Mouse (Mus musculus) lung, adult 2 months (tissue): Measurements from ENCODE around the gene Bicc1. TPM values are rescaled to one million over a fixed set of nuclear protein-coding genes. Genes with fewer than 3 reads are reported as not detected.

ENCODE experiments used
- DNase-seq: peaks from one replicate; pipeline ENCODE4 v3.0.0; 2022
- H3K4me1 ChIP-seq: fragments of 200-500 bp; 2 replicates; pipeline ENCODE4 v1.6.1; 2011; ENCODE audit warnings: low read length; ENCODE audit not compliant: control insufficient read depth, insufficient read depth
- H3K4me3 ChIP-seq: fragments of 200-500 bp; replicated peaks from 2 replicates; pipeline ENCODE3; 2011; ENCODE audit warnings: low read depth, mild to moderate bottlenecking, control low read depth, low read length; ENCODE audit errors: extremely low read depth
- CTCF ChIP-seq: fragments of 200-500 bp; IDR thresholded peaks from 2 replicates; pipeline ENCODE4 v1.5.1; 2011; ENCODE audit warnings: mild to moderate bottlenecking, low read length, control low read depth; ENCODE audit not compliant: insufficient read depth
- POLR2A ChIP-seq: fragments of 200-500 bp; IDR thresholded peaks from 2 replicates; pipeline ENCODE4 v1.6.1; 2011; ENCODE audit warnings: low read depth, mild to moderate bottlenecking, control low read depth, low read length, borderline replicate concordance; ENCODE audit errors: extremely low read depth
- WGBS: fragments of 180-500 bp; shearing (Covaris S2); methylation state at CpG from one replicate; pipeline ENCODE4 v1.1.7; 2018; 5-methylcytosine and 5-hydroxymethylcytosine counted together
- polyA plus RNA-seq: library from polyadenylated mRNA; depleted of rRNA; stranded (reverse); fragments of >200 nt; gene quantifications from 2 replicates; pipeline ENCODE4 v1.2.3, GENCODE M21; 2012

Gene Bicc1
- polyA plus RNA-seq, 1 experiment = 23.5 TPM

DNA sequence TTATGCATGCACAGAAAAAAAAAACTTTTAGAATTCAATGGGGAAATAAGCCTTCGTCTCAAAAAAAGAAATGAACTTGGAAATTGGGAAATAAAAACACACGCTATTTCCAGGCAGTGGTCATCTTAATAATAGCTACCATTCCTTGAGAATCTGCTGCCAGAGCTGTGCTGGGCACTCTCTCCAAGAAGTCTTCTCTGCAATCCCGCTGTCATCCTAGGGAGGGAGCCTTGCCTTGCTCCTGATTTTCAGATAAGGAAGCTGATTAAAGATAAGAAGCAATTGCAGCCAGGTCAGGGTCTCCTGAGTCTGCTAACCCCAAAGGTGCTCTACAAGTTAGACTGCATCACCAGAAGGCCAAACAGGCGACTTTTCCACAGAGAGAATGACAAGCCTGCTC, 161.4 kb downstream of the Bicc1 start:
- peak; percentile 24 for DNase-seq
- TF ChIP-seq POLR2A = no peak
- peak; percentile 38; the same call in 1 of the 2 replicates for TF ChIP-seq CTCF
- no peaks in the 10 kb centered on the region for H3K4me1 ChIP-seq
- no peak overlapping the region for H3K4me3 ChIP-seq
- WGBS = 42% methylated on average over 4 of the region's 4 CpGs

DNA sequence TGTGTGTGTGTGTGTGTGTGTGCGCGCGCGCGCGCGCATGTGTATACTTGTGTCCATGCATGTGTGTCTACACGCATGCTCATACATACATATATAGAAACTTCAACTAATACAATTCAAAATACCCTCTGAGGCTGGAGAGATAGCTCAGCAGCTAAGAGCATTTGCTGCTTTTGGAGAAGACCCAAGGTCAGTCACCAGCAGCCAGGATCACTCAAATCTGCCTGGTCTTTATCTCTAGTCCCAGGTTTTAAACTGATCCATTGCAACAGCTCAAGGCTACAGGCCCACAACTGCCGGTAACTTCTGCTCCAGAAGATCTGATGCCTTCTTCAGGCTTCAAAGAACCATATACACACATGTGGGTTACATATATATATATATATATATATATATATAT, 163.4 kb downstream of the Bicc1 start:
- 98% methylated on average over 9 of the region's 9 CpGs for WGBS
- no peak overlapping the region for H3K4me3 ChIP-seq
- no peak for TF ChIP-seq POLR2A
- no peak for TF ChIP-seq CTCF
- DNase-seq = no peak
- no peaks in the 10 kb centered on the region for H3K4me1 ChIP-seq

DNA sequence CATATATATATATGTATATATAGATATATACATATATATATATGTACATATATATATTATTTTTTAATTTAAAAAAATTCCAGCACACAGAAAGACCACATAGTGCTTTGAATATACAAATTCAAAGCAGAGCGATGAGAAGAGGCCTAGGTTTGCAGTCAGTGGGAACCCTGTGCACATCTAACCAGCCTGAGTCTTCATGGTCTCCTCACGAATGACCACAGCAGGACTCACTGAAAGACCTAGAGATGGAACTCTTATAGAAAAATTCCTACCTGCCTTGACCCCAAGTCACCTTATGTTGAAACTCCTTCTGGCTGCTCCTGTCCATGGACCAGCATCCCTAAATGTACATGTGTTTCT, 165.4 kb downstream of the Bicc1 start:
- H3K4me1 ChIP-seq = no peaks in the 10 kb centered on the region
- no peak for DNase-seq
- H3K4me3 ChIP-seq = no peak overlapping the region
- 100% methylated on average over 2 of the region's 2 CpGs for WGBS
- no peak for TF ChIP-seq CTCF
- TF ChIP-seq POLR2A = no peak

DNA sequence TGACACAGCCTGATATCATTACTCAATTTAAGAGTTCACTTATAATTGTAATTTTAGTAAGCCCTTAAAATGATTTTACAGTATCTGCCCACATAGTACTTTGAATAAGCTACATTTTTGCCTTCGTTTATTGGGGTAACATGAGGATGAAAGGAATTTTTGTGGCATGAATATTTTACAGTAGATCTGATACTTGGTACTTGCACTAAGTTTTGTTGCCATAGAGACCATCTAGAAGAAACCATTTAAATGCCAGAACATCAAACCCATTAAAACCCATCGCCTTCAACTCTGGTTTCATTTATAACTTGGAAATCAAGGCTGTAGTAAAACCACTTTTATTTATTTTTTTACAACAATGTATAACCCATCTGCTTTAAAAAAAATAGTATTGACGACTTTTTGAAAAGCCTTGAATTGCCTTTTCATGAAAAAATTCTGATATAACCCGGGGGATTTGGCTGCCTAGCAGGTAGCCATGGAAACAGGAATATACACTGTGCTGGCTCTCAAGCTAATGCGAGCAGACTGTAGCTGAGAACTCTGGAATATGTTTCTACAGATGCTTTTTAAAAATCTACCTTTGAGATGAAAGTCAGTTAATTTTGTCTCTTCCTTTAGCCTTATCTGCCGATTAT, 165.9 kb downstream of the Bicc1 start:
- TF ChIP-seq POLR2A = no peak
- TF ChIP-seq CTCF = no peak
- Histone ChIP-seq H3K4me3 (no peak overlapping the region), H3K4me1 (no peaks in the 10 kb centered on the region)
- 72% methylated on average over 6 of the region's 6 CpGs for WGBS
- no peak for DNase-seq

DNA sequence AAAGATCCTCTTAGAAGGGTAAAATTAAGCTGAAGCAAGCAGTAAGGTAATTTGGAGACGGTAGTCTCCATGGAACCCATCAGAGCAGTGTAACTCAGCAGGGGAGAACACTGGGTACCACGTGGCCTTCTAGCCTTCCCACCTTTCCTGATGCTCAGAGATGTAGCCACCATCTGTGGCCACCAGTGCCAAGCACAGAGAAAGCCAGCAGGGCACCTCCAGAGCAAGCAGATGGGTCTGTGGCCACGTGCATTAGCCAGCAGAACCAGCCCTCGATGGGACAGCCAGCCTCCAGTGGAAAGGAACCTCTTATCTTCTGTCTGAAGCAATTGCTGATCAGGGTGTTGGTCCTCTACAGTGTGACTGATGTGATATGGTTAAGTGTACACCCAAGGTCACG, 172.1 kb downstream of the Bicc1 start:
- TF ChIP-seq POLR2A = no peak
- TF ChIP-seq CTCF = no peak
- WGBS = 72% methylated on average over 5 of the region's 5 CpGs
- Histone ChIP-seq H3K4me1 (no peaks in the 10 kb centered on the region), H3K4me3 (no peak overlapping the region)
- DNase-seq = no peak

DNA sequence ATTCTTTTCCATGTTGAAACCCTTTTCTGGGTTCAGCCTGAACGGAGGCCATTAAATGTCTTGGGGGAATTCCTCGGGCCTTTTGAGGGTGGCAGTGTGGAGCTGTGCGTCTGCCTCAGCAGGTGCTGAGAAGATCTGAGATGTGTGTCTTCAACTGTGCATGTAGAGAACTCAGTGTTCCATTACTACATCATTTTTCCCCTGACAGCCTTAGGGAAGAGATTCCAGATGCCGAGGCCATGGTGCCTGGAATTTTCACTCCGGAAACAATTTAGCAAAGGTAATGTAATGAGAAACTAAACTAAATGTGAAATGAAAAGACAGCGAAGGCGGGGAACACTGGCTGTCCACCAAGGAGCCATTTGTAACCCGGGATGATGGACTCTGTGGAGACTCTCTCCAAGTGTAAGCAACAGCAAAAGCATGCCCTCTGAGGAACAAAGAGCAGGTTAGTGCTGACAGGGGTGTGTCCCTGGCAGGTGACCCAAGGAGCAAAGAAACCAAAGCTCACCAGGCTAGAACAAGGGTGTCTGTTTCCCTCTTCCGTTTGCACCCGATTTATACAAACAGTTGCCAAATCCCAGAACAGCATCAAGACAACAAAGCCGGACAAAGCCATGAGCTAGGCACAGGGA, 176.3 kb downstream of the Bicc1 start:
- TF ChIP-seq POLR2A (no peak), CTCF (no peak)
- DNase-seq = no peak
- 72% methylated on average over 11 of the region's 11 CpGs for WGBS
- Histone ChIP-seq H3K4me1 (no peaks in the 10 kb centered on the region), H3K4me3 (no peak overlapping the region)

DNA sequence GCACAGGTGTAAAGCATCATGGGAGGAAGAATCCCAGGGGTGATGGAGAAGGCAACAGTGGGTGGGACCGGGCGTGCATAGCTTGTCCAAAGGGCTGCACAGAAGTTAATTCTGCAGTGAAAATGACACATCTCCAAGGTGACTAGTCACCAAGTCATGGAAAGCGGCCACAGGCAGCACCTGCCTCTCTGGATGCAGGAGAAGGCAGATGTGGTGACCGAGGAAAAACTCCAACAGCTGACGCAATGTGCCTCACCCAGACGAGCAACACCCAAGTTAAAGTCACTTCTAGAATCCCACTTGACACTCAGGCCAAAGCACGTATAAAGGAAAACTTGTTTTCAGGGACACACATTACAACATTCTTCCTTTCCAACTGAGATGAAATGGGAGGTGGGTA, 177.3 kb downstream of the Bicc1 start:
- no peak overlapping the region for H3K4me3 ChIP-seq
- 83% methylated on average over 7 of the region's 7 CpGs for WGBS
- no peak for DNase-seq
- TF ChIP-seq CTCF (no peak), POLR2A (no peak)
- H3K4me1 ChIP-seq = no peaks in the 10 kb centered on the region

DNA sequence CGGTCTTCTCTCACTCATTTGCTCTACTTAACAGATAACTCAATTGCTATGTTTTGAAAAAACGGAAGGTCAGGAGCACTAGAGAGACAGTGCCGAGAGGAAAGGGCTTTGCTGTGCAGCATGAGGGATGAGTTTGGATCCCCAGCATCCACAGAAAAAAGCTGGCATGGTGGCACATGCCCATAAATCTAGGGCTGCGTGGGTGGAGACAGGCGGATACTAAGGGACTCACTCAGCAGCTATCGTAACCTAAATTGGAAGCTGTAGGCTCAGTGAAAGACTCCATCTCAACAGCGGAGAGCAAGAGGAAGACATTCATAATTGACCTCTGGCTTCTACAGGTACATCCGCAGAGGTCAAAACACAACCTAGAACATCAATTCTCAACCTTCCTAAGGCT, 179.8 kb downstream of the Bicc1 start:
- H3K4me3 ChIP-seq = no peak overlapping the region
- 94% methylated on average over 8 of the region's 8 CpGs for WGBS
- no peak for DNase-seq

DNA sequence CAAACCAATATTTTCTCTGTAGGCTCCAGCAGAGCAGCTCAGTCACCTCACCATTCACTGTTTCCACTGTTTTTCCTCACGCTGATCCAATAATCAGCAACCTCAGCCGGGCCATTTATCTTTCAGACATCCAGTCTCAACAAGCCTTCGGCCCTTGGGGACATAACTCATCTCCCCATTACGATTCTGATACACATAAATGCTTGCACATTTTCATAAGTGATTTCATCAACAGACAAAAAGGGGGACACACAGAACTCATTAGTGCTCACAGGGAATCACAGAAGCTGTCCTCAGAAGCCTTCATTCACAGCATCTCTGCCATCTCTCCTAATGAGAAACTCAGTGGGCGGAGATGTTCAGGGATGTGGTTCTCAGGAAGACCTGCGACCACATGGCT, 182.4 kb downstream of the Bicc1 start:
- Histone ChIP-seq H3K4me3 (no peak overlapping the region), H3K4me1 (no peaks in the 10 kb centered on the region)
- no peak for TF ChIP-seq CTCF
- no peak for TF ChIP-seq POLR2A
- 50% methylated on average over 6 of the region's 6 CpGs for WGBS
- DNase-seq = no peak

More for the DNA sequence above, 179.8 kb downstream of the Bicc1 start:
- no peak for TF ChIP-seq CTCF
- no peak for TF ChIP-seq POLR2A
- no peaks in the 10 kb centered on the region for H3K4me1 ChIP-seq

DNA sequence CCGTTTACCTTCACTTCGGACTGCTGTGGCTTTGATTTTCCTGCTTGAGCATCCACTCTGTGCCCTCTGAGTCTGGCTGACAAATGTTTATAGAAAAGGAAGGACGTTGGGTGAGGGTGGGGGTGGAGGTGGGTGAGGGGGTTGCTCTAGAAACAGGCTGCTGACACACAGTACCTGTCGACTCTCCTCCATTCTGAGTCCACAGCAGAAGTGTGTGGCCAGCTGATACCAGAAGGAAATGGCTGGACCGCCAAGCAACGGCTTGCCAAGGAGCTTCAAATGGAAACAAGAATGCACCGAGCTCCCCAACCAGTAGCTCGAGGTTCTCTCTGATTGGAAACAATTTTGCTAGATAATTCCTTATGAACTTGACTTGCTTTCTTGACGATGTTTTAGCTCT, 182.9 kb downstream of the Bicc1 start:
- no peak for TF ChIP-seq POLR2A
- no peak for TF ChIP-seq CTCF
- Histone ChIP-seq H3K4me1 (no peaks in the 10 kb centered on the region), H3K4me3 (no peak overlapping the region)
- 29% methylated on average over 9 of the region's 9 CpGs for WGBS
- no peak for DNase-seq
